Mouse (Mus musculus): Measurements from ENCODE around the gene Zbtb16. TPM values are rescaled to one million over a fixed set of nuclear protein-coding genes. Genes with fewer than 3 reads are reported as not detected.
A peak's percentile ranks its signal among the peaks of the same experiment; 100 is the strongest.

Gene Zbtb16
- polyA plus RNA-seq, 1 experiment: 3.0 TPM

DNA sequence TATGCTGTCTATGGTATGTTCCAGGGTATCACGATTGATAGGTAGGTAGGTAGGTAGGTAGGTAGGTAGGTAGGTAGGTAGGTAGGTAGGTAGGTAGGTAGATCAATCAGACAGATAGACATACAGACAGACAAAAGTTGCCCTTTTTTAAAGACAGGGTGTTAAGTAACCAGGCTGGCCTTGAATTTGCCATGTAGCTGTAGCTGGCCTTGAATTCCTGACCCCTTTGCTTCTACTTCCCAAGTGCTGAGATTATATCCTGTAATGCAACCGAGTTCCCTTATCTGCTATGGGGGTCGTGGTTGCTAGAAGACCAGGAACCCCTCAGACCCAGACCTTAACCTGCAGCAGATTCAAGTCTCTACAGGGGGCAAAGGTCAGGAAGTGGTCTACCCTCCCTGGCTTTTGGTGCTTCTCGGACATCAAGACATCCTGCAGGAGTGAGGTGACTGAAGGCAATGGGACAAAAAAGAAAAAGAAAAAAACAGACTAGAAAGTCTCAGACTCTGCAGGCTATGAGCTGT, 95.2 kb downstream of the Zbtb16 start:
- TF ChIP-seq POLR2A (IDR thresholded peaks at IDR 0.05; ENCODE audit: low read depth, low read length) (no peak), CTCF (conservative IDR thresholded peaks at IDR 0.05; ENCODE audit: insufficient read depth, insufficient read length, low read depth, low read length) (no peak)
- Histone ChIP-seq H3K4me1 (ENCODE audit: control insufficient read depth, insufficient read depth, low read length) (peaks cover 66% of the 10 kb centered on the region), H3K27ac (ENCODE audit: insufficient read depth, low read depth, low read length) (peak overlapping the region; percentile 41; the same call in 1 of the 2 replicates), H3K4me3 (ENCODE audit: insufficient read depth, low read depth, low read length) (no peak overlapping the region), H3K27me3 (replicated peaks; ENCODE audit: control insufficient read depth, insufficient read depth, low read length) (no peaks in the 10 kb centered on the region), H3K36me3 (ENCODE audit: control insufficient read depth, insufficient read depth, low read length) (no peaks in the 10 kb centered on the region)
- no peak for DNase-seq
- WGBS: 50% methylated on average over 4 of the region's 4 CpGs

DNA sequence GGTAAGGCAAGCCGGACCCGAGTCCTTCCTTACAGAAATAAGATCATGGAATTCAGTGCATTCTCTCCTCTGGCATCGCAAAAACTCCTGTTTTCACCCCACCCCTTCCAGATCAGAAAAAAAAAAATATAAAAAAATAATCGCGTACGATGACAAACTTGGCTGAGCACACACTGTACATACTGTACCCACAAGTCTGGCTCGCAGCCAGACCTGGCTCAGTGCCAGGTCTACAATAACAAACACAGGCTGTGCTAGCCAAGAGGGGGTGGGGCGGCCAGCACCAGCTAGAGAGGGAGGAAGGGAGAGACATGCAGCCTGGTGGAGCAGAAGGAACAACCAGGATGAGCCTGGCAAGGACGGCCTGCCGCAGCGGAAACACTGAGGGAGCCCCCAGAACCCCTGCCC, 95.9 kb downstream of the Zbtb16 start:
- peaks cover 66% of the 10 kb centered on the region for H3K4me1 ChIP-seq (ENCODE audit: control insufficient read depth, insufficient read depth, low read length)
- 1% methylated on average over 11 of the region's 11 CpGs for WGBS
- no peak for TF ChIP-seq CTCF (conservative IDR thresholded peaks at IDR 0.05; ENCODE audit: insufficient read depth, insufficient read length, low read depth, low read length)
- no peak for TF ChIP-seq POLR2A (IDR thresholded peaks at IDR 0.05; ENCODE audit: low read depth, low read length)
- peak overlapping the region; percentile 83 for H3K27ac ChIP-seq (ENCODE audit: insufficient read depth, low read depth, low read length)
- H3K36me3 ChIP-seq (ENCODE audit: control insufficient read depth, insufficient read depth, low read length): no peaks in the 10 kb centered on the region
- DNase-seq: peak; percentile 98
- H3K4me3 ChIP-seq (ENCODE audit: insufficient read depth, low read depth, low read length): no peak overlapping the region
- H3K27me3 ChIP-seq (replicated peaks; ENCODE audit: control insufficient read depth, insufficient read depth, low read length): no peaks in the 10 kb centered on the region

DNA sequence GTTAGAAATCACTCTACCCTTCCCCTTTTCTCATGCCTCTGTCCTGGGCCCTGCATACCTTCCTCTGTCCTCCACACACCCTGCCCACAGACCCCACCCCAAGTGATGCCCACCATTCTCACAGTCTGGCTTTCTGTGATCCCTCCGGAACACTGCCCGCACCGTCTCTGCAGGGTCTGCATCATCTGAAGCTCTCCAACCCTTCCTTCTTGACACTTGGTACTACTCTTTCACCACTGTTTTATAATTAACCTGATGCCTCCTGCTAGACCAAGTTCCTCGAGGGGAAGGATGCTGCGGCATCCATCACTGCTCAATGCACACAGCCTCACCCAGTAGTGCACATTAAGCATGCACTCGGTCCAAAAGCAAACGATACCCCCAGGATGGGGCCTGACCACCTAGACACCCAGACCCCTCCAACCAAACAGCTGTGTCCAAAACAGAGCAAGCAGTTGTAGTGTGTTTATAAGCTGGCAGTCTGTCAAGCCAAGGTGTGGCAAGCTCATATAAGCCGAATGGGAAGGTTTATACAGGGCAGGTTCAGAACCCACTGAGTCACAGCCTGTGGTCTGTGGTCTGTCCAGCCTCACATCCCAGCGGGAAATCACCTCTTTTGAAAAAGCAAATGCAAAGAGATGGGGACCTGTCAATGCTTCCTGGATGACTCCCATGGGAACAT, 97.1 kb downstream of the Zbtb16 start:
- Histone ChIP-seq H3K27ac (ENCODE audit: insufficient read depth, low read depth, low read length) (peak overlapping the region; percentile 63), H3K4me3 (ENCODE audit: insufficient read depth, low read depth, low read length) (peak overlapping the region; percentile 27), H3K4me1 (ENCODE audit: control insufficient read depth, insufficient read depth, low read length) (peaks cover 62% of the 10 kb centered on the region), H3K36me3 (ENCODE audit: control insufficient read depth, insufficient read depth, low read length) (no peaks in the 10 kb centered on the region), H3K27me3 (replicated peaks; ENCODE audit: control insufficient read depth, insufficient read depth, low read length) (no peaks in the 10 kb centered on the region)
- 56% methylated on average over 9 of the region's 9 CpGs for WGBS
- DNase-seq: peak; percentile 66
- no peak for TF ChIP-seq POLR2A (IDR thresholded peaks at IDR 0.05; ENCODE audit: low read depth, low read length)
- TF ChIP-seq CTCF (conservative IDR thresholded peaks at IDR 0.05; ENCODE audit: insufficient read depth, insufficient read length, low read depth, low read length): no peak

DNA sequence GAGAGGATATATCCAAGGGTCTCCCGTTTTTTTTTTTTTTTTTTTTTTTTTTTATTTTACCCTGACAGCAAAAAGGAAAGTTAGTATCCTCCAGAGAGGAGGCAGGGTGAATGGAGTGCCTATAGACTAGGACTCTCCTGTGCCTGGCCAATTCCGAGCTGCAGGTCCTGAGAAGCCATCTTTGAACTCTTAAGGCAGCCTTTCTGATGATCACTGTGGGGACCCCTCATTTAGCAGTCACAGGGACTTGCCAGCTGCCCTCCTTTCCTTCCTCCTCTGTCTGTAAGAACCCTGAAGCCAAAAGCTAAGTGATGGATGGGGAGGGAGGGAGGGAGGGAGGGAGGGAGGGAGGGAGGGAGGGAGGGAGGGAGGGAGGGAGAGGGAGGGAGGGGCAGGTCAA, 98.1 kb downstream of the Zbtb16 start:
- Histone ChIP-seq H3K4me3 (ENCODE audit: insufficient read depth, low read depth, low read length) (no peak overlapping the region), H3K36me3 (ENCODE audit: control insufficient read depth, insufficient read depth, low read length) (no peaks in the 10 kb centered on the region), H3K27me3 (replicated peaks; ENCODE audit: control insufficient read depth, insufficient read depth, low read length) (no peaks in the 10 kb centered on the region), H3K4me1 (ENCODE audit: control insufficient read depth, insufficient read depth, low read length) (peaks cover 67% of the 10 kb centered on the region), H3K27ac (ENCODE audit: insufficient read depth, low read depth, low read length) (peak overlapping the region; percentile 65)
- DNase-seq: no peak
- TF ChIP-seq CTCF (conservative IDR thresholded peaks at IDR 0.05; ENCODE audit: insufficient read depth, insufficient read length, low read depth, low read length): no peak
- TF ChIP-seq POLR2A (IDR thresholded peaks at IDR 0.05; ENCODE audit: low read depth, low read length): no peak
- WGBS: 27% methylated on average over 2 of the region's 2 CpGs

DNA sequence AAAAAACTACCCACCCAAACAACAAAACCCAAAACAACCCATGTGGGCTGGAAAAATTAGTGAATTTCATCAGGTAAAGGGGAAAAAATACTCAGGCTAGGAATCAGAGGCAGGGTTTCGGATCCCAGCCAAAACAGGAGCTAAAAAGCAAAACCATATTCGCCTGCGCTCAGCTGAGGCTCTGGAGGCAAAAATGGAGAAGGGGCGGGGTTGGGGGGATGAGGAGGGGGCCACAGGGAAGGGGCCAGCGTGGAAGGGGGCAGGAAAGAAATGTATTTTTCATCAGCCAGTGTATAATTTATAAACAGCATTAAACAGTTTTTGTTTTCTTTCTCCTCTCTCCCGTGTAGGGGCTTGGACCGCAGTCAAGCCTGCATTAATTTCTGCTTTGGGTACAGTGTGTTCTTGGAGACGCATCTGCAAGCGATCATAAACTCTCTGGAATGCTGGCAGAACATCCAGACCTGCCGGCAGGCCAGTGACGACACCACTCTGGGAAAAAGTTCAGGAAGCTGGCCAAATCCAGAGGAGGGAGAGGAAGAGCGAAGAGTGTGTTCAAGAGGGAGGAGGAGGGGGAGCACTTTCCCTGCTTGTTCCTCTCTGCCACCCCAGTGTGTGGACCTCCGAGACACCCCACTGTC, 98.7 kb downstream of the Zbtb16 start:
- H3K4me1 ChIP-seq (ENCODE audit: control insufficient read depth, insufficient read depth, low read length): peaks cover 72% of the 10 kb centered on the region
- H3K4me3 ChIP-seq (ENCODE audit: insufficient read depth, low read depth, low read length): no peak overlapping the region
- WGBS: 8% methylated on average over 13 of the region's 13 CpGs
- peak; percentile 99 for DNase-seq
- H3K36me3 ChIP-seq (ENCODE audit: control insufficient read depth, insufficient read depth, low read length): no peaks in the 10 kb centered on the region
- TF ChIP-seq CTCF (conservative IDR thresholded peaks at IDR 0.05; ENCODE audit: insufficient read depth, insufficient read length, low read depth, low read length): no peak
- peak; percentile 5 for TF ChIP-seq POLR2A (IDR thresholded peaks at IDR 0.05; ENCODE audit: low read depth, low read length)
- peak overlapping the region; percentile 95 for H3K27ac ChIP-seq (ENCODE audit: insufficient read depth, low read depth, low read length)
- H3K27me3 ChIP-seq (replicated peaks; ENCODE audit: control insufficient read depth, insufficient read depth, low read length): no peaks in the 10 kb centered on the region

DNA sequence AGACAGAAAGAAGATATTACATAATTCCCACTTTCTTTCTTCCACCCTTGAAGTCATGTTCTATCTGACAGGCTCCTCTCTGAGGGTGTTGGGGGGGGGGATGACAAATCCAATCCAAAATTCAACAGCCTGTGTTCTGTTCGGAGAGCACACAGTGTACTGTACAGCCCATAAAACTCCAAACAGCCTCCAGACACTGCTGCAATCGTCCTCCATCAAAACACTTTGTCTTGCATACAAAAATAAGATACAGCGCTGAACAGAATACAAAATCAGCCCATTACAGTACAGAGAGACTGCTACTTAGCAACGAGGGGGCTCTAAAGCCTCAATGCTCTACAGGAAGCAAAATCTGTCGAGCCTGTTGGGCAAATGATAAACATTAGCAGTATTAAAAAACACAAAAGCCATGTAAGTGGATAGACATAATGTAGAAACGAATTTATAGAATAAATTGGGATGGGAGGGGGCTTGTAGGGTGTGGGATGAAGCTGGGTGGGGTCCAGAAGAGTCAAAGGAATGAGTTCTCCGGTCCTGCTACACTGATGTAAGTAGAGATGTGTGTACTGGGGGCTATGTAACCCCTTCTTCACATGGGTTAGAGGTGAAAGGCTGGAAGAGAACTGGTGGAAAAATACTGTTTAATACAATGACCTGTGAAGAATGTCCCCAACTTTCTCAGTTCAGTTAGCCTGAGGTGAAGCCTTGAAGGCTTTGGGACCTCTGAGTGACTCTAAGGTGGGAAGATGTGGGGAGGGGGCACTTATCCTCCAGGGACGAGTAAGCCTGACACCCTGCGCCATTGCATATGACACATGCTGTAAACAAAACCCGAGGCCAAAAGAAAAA, 99.4 kb downstream of the Zbtb16 start:
- Histone ChIP-seq H3K36me3 (ENCODE audit: control insufficient read depth, insufficient read depth, low read length) (no peaks in the 10 kb centered on the region), H3K4me1 (ENCODE audit: control insufficient read depth, insufficient read depth, low read length) (peaks cover 71% of the 10 kb centered on the region), H3K4me3 (ENCODE audit: insufficient read depth, low read depth, low read length) (no peak overlapping the region), H3K27me3 (replicated peaks; ENCODE audit: control insufficient read depth, insufficient read depth, low read length) (no peaks in the 10 kb centered on the region), H3K27ac (ENCODE audit: insufficient read depth, low read depth, low read length) (peak overlapping the region; percentile 95)
- WGBS: 37% methylated on average over 10 of the region's 10 CpGs
- TF ChIP-seq CTCF (conservative IDR thresholded peaks at IDR 0.05; ENCODE audit: insufficient read depth, insufficient read length, low read depth, low read length): no peak
- TF ChIP-seq POLR2A (IDR thresholded peaks at IDR 0.05; ENCODE audit: low read depth, low read length): no peak
- peak; percentile 52 for DNase-seq

All from kidney, adult 2 months (tissue).